Mouse (Mus musculus) testis, adult 2 months (tissue): ENCODE measurements at regions not wholly inside any gene's neighbourhood (a gene's known extent, or its start where the extent isn't known, plus 50 kb on each side); places are given as distances from the start of the nearest gene placed in this dataset.

ENCODE experiments used
- CTCF ChIP-seq: fragments of 200-500 bp; IDR thresholded peaks from 2 replicates; pipeline ENCODE4 v1.5.1; 2012; ENCODE audit warnings: low read depth, mild to moderate bottlenecking, inconsistent platforms, low read length, moderate library complexity; ENCODE audit not compliant: control insufficient read depth, insufficient read depth, insufficient replicate concordance
- POLR2A ChIP-seq: fragments of 200-500 bp; IDR thresholded peaks from 2 replicates; pipeline ENCODE4 v1.6.1; 2012; ENCODE audit warnings: low read depth, mild to moderate bottlenecking, inconsistent platforms, low read length, moderate library complexity; ENCODE audit not compliant: control insufficient read depth

DNA sequence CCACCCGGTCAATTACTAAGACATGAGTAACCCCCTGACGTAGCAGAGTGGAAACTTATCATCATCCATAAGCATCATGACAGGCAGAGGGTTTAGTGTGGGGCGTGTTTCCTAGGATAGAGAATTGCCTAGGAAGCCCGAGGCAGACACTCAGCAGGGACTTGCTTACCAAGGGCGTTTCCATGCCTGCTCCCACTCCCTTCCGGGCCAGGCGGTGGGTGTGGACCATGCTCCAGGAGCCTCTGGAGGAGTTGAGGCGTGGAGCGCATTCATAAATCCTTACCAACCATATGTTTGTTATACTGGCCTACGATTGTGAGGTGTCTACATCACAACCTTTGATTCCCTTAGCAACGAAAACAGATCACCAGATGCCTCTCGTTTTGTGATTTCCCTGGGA lies 368.2 kb downstream of the Etnk1 start:
- TF ChIP-seq CTCF, result no peak
- TF ChIP-seq POLR2A, result no peak
